Mouse (Mus musculus) testis, adult 2 months (tissue): ENCODE data around the gene Reep3.

ENCODE experiments used
- CTCF ChIP-seq: fragments of 200-500 bp; IDR thresholded peaks from 2 replicates; pipeline ENCODE4 v1.5.1; 2012; ENCODE audit warnings: low read depth, mild to moderate bottlenecking, inconsistent platforms, low read length, moderate library complexity; ENCODE audit not compliant: control insufficient read depth, insufficient read depth, insufficient replicate concordance
- POLR2A ChIP-seq: fragments of 200-500 bp; IDR thresholded peaks from 2 replicates; pipeline ENCODE4 v1.6.1; 2012; ENCODE audit warnings: low read depth, mild to moderate bottlenecking, inconsistent platforms, low read length, moderate library complexity; ENCODE audit not compliant: control insufficient read depth

DNA sequence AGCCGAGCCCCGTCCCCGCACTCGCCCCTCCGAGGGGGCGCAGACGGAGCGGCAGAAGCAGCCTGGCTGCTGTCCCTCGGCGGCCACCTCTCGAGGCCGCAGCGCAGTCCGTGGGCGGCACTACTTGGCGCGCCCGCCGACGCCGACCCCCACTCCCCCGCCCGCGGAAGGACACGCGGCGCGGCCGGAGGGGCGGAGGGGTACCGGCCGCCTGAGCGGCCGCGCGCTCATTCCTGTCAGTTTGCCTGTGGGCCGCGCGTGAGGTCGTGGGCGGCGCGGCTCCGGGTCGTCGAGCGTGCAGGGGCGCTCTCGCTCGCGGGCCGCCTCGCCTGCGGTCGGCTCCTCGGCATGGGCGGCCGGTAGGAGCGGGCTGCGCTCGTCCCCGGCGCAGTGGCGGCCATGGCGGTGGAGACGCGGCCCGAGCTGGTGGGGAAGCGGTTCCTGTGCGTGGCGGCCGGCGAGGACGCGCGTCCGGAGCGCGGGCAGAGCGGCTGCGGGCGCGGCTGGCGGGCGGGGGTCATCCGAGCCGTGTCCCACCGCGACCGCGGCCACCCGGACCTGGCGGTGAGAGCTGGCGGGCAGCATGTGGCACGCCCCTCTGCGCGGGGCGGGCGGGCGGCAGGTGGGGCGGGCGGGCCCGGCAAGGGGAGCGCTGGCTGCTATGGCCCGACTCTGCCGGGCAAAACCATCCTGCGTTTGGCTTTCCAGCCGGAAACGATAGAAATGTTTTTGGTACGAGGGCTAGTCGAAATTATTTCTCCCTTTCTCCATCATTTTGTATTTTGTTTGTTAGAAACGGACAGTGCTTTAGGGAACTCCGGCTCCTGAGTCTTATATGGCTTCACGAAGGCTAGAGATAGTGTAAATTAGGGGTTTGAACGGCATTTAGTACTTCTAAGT lies 30.4 kb upstream of the Reep3 start:
- TF ChIP-seq POLR2A, result peak; percentile 66
- TF ChIP-seq CTCF, result no peak
